Mouse (Mus musculus): ENCODE results near the gene Qsox1. TPM values are rescaled to one million over a fixed set of nuclear protein-coding genes. Genes with fewer than 3 reads are reported as not detected.

Gene Qsox1
- total and polyA plus RNA-seq, 3 experiments, result 8.4 to 17.1 TPM; not detected in 1

DNA sequence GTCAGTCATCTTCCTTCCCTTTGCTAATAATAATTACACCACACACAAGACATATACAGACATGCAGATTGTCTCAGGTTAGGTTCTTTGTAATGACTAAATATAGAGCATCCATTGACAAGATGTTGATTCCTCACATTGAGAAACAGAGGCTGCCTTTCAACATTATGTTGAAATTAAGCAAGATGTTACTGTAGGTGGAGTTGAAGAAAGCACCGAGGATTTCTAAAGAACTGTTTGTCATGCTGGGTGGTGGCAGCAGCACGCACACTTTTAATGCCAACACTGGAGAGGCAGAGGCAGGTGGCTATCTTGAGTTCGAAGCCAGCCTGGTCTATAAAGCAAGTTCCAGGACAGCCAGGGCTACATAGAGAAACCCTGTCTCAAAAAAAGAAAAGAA, 19.3 kb upstream of the Qsox1 start:
- Histone ChIP-seq H3K9me3 (replicated peaks; ENCODE audit: insufficient read depth, low read length) (no peaks in the 10 kb centered on the region), H3K4me1 (ENCODE audit: control insufficient read depth in 1 of 2, insufficient read depth in 2 of 2, low read length in 2 of 2) (peaks cover 0 to 2% of the 10 kb centered on the region in 2 experiments; a peak in 1 of 4 replicates), H3K9ac (ENCODE audit: control insufficient read depth, low read depth, low read length, poor library complexity, severe bottlenecking) (no peak overlapping the region), H3K27me3 (ENCODE audit: control insufficient read depth in 1 of 2, insufficient read depth in 2 of 2, low read length in 2 of 2) (no peaks in the 10 kb centered on the region), H3K27ac (ENCODE audit: control insufficient read depth, low read depth, low read length) (no peak overlapping the region), H3K4me3 (ENCODE audit: control insufficient read depth in 1 of 2, insufficient read depth in 1 of 2, low read depth in 2 of 2, low read length in 2 of 2) (no peak overlapping the region), H3K79me2 (ENCODE audit: control insufficient read depth, insufficient read depth, low read length, poor library complexity) (no peaks in the 10 kb centered on the region), H3K36me3 (ENCODE audit: control insufficient read depth in 1 of 2, insufficient read depth in 2 of 2, low read length in 2 of 2) (peaks cover 0 to 10% of the 10 kb centered on the region in 2 experiments; a peak in 2 of 4 replicates)
- DNase-seq (ENCODE audit: low read depth, low spot score), result no peak
- TF ChIP-seq RCOR1 (IDR thresholded peaks at IDR 0.05; ENCODE audit: low read depth, low read length) (no peak), SMC3 (IDR thresholded peaks at IDR 0.05; ENCODE audit: low read depth, low read length) (no peak), POLR2AphosphoS2 (IDR thresholded peaks at IDR 0.05; ENCODE audit: low read length) (no peak), ZC3H11A (IDR thresholded peaks at IDR 0.05; ENCODE audit: low read depth, low read length) (no peak), BHLHE40 (IDR thresholded peaks at IDR 0.05; ENCODE audit: borderline replicate concordance, low read depth, low read length) (no peak), RAD21 (IDR thresholded peaks at IDR 0.05; ENCODE audit: low read depth, low read length) (no peak), CHD1 (IDR thresholded peaks at IDR 0.05; ENCODE audit: low read depth, low read length) (no peak)

DNA sequence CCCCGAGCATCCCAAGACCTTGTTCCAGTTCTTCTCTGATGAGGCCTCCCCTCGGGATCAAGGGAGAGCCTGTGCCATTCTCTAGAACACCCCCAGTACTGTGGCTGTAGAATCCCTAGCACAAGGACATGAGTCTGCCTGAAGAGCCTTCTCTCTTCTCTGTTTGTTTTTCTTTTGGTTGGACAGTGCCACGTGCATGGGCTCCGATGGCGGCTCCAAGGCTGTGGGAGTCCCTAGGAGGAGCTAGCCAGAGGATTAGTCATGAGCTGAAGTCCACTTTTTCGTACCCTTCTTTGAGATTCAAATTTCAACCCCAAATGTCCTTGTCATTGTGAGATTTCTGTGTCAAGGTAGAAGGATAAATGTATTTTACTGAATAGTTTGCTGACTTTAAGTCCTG, 18.2 kb upstream of the Qsox1 start:
- no peak overlapping the region for H3K4me3 ChIP-seq (ENCODE audit: control insufficient read depth in 1 of 2, insufficient read depth in 1 of 2, low read depth in 2 of 2, low read length in 2 of 2)
- no peak overlapping the region for H3K9ac ChIP-seq (ENCODE audit: control insufficient read depth, low read depth, low read length, poor library complexity, severe bottlenecking)
- H3K27me3 ChIP-seq (ENCODE audit: control insufficient read depth in 1 of 2, insufficient read depth in 2 of 2, low read length in 2 of 2), result no peaks in the 10 kb centered on the region
- peaks cover 0 to 4% of the 10 kb centered on the region in 2 experiments; a peak in 2 of 4 replicates for H3K36me3 ChIP-seq (ENCODE audit: control insufficient read depth in 1 of 2, insufficient read depth in 2 of 2, low read length in 2 of 2)
- H3K27ac ChIP-seq (ENCODE audit: control insufficient read depth, low read depth, low read length), result no peak overlapping the region
- no peak for TF ChIP-seq MXI1 (IDR thresholded peaks at IDR 0.05; ENCODE audit: low read depth, low read length)
- no peak for TF ChIP-seq KAT2A (conservative IDR thresholded peaks at IDR 0.05; ENCODE audit: low read depth, low read length)
- TF ChIP-seq ELF1 (IDR thresholded peaks at IDR 0.05; ENCODE audit: low read depth, low read length), result no peak
- no peak for TF ChIP-seq ZC3H11A (IDR thresholded peaks at IDR 0.05; ENCODE audit: low read depth, low read length)
- no peaks in the 10 kb centered on the region for H3K4me1 ChIP-seq (ENCODE audit: control insufficient read depth in 1 of 2, insufficient read depth in 2 of 2, low read length in 2 of 2)
- H3K79me2 ChIP-seq (ENCODE audit: control insufficient read depth, insufficient read depth, low read length, poor library complexity), result no peaks in the 10 kb centered on the region
- DNase-seq (ENCODE audit: low read depth, low spot score), result no peak
- no peaks in the 10 kb centered on the region for H3K9me3 ChIP-seq (replicated peaks; ENCODE audit: insufficient read depth, low read length)

DNA sequence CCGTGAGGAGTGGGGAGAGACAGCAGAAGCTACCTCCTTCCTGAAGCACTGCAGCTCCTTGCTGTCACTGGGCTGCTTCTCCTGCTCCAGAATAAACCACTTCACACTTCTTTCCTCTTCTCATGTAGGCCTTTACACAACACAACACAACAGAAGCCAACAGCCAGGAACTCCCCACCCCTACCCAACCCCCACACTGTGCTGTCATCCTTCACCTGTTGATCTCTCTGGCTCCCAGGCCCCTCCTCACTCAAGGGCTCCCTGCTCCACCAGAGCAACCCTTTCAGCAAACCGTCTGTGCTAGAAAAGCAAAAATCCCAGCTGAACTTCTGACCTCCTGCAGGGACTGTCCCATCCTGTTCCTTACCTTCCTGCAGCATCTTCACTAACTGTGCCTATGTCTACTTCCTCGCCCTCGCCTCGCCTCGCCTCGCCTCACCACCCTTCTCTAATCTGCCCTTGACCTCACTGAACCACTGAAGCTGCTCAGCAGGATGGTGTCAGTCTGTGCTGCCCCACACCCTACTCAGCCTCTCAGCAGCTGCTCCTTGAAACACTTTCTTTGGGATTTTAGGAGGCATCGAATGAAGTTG, 15.1 kb upstream of the Qsox1 start:
- Histone ChIP-seq H3K27me3 (ENCODE audit: control insufficient read depth in 1 of 2, insufficient read depth in 2 of 2, low read length in 2 of 2) (no peaks in the 10 kb centered on the region), H3K79me2 (ENCODE audit: control insufficient read depth, insufficient read depth, low read length, poor library complexity) (no peaks in the 10 kb centered on the region), H3K27ac (ENCODE audit: control insufficient read depth, low read depth, low read length) (no peak overlapping the region), H3K4me1 (ENCODE audit: control insufficient read depth in 1 of 2, insufficient read depth in 2 of 2, low read length in 2 of 2) (no peaks in the 10 kb centered on the region), H3K9ac (ENCODE audit: control insufficient read depth, low read depth, low read length, poor library complexity, severe bottlenecking) (no peak overlapping the region), H3K9me3 (replicated peaks; ENCODE audit: insufficient read depth, low read length) (no peaks in the 10 kb centered on the region), H3K36me3 (ENCODE audit: control insufficient read depth in 1 of 2, insufficient read depth in 2 of 2, low read length in 2 of 2) (no peaks in the 10 kb centered on the region), H3K4me3 (ENCODE audit: control insufficient read depth in 1 of 2, insufficient read depth in 1 of 2, low read depth in 2 of 2, low read length in 2 of 2) (no peak overlapping the region)
- DNase-seq (ENCODE audit: low read depth, low spot score), result no peak
- TF ChIP-seq POLR2AphosphoS2 (IDR thresholded peaks at IDR 0.05; ENCODE audit: low read length) (no peak), MXI1 (IDR thresholded peaks at IDR 0.05; ENCODE audit: low read depth, low read length) (no peak), USF1 (IDR thresholded peaks at IDR 0.05; ENCODE audit: low read depth, low read length) (no peak), TAL1 (IDR thresholded peaks at IDR 0.05; ENCODE audit: low read length) (no peak), MAFK (IDR thresholded peaks at IDR 0.05; ENCODE audit: borderline replicate concordance, low read depth, low read length) (no peak), NRF1 (IDR thresholded peaks at IDR 0.05; ENCODE audit: insufficient read depth, low read depth, low read length, poor library complexity, severe bottlenecking) (no peak), ELF1 (IDR thresholded peaks at IDR 0.05; ENCODE audit: low read depth, low read length) (no peak)
